Mouse (Mus musculus) layer of hippocampus, postnatal 25 days (tissue): Measurements from ENCODE around the gene Nsf. TPM values are rescaled to one million over a fixed set of nuclear protein-coding genes. Genes with fewer than 3 reads are reported as not detected.
"Not testable (repeated sequence)": the region's sequence is repeated elsewhere in the genome, so short reads cannot be mapped to it uniquely, and the experiment has no call there.

ENCODE experiments used
- DNase-seq, 2 experiments: peaks; one replicate each; pipeline ENCODE4 v3.0.0; 2022; ENCODE audit warnings: mixed read lengths in 2 of 2, low spot score in 1 of 2; ENCODE audit errors: extremely low spot score in 1 of 2
- total RNA-seq, 2 experiments: library from RNA; stranded (reverse); gene quantifications; 2 replicates each; pipeline ENCODE4 v1.2.3; 2021

Gene Nsf
- total RNA-seq, 2 experiments from 2014 or later = 1,164 to 1,245 TPM

GRCm38 (mm10) chr11:103896966-103897750 lies 56.7 kb downstream of the Nsf start:
- DNase-seq = no peak

- no peak for DNase-seq
Measured at GRCm38 (mm10) chr11:103896056-103896455, 57.8 kb downstream of the Nsf start.

GRCm38 (mm10) chr11:103892831-103893230 lies 61.0 kb downstream of the Nsf start:
- DNase-seq = no peak

- DNase-seq = no peak
Measured at GRCm38 (mm10) chr11:103891781-103892180, 62.1 kb downstream of the Nsf start.

- peak in 1 of 2 experiments; percentile 47 for DNase-seq
Measured at GRCm38 (mm10) chr11:103890337-103891186, 63.3 kb downstream of the Nsf start.

GRCm38 (mm10) chr11:103887724-103888410 lies 66.0 kb downstream of the Nsf start:
- DNase-seq = no peak

GRCm38 (mm10) chr11:103884749-103885383 lies 69.0 kb downstream of the Nsf start:
- DNase-seq = no peak

- no peak for DNase-seq
Measured at GRCm38 (mm10) chr11:103883793-103884192, 70.1 kb downstream of the Nsf start.

- not testable (repeated sequence) for DNase-seq
Measured at GRCm38 (mm10) chr11:103879476-103879875, 74.4 kb downstream of the Nsf start.

- no peak for DNase-seq
Measured at GRCm38 (mm10) chr11:103878441-103878840, 75.4 kb downstream of the Nsf start.

GRCm38 (mm10) chr11:103870352-103870751 lies 83.5 kb downstream of the Nsf start:
- no peak for DNase-seq

GRCm38 (mm10) chr11:103867702-103868101 lies 86.2 kb downstream of the Nsf start:
- no peak for DNase-seq

GRCm38 (mm10) chr11:103865346-103865745 lies 88.5 kb downstream of the Nsf start:
- DNase-seq = no peak

- no peak for DNase-seq
Measured at GRCm38 (mm10) chr11:103864486-103864885, 89.4 kb downstream of the Nsf start.

GRCm38 (mm10) chr11:103862951-103863350 lies 90.9 kb downstream of the Nsf start:
- DNase-seq = no peak

- no peak for DNase-seq
Measured at GRCm38 (mm10) chr11:103859933-103860610, 93.8 kb downstream of the Nsf start.

GRCm38 (mm10) chr11:103858760-103859159 lies 95.1 kb downstream of the Nsf start:
- DNase-seq = no peak

GRCm38 (mm10) chr11:103856641-103857040 lies 97.2 kb downstream of the Nsf start:
- DNase-seq = no peak

- DNase-seq = no peak
Measured at GRCm38 (mm10) chr11:103854294-103854693, 99.6 kb downstream of the Nsf start.
